Mouse (Mus musculus) forebrain, embryonic 15.5 days (tissue): ENCODE data around the gene Gm10147. TPM values are rescaled to one million over a fixed set of nuclear protein-coding genes. Genes with fewer than 3 reads are reported as not detected.
"Not testable (repeated sequence)": the region's sequence is repeated elsewhere in the genome, so short reads cannot be mapped to it uniquely, and the experiment has no call there.

Experiments used
- ATAC-seq: fragments of 200-750 bp; cut with Nextera tagmentation; replicated peaks from 2 replicates; pipeline ENCODE4 v1.8.0; 2017; ENCODE audit warnings: mild to moderate bottlenecking, moderate TSS enrichment, moderate library complexity
- H3K27ac ChIP-seq: fragments of 300-500 bp; sonication (generic); replicated peaks from 2 replicates; pipeline ENCODE4 v1.5.1; 2015; ENCODE audit warnings: mild to moderate bottlenecking, inconsistent platforms
- H3K27me3 ChIP-seq: fragments of 300-500 bp; sonication (generic); 2 replicates; pipeline ENCODE4 v1.6.1; 2015; ENCODE audit warnings: inconsistent platforms
- H3K36me3 ChIP-seq: fragments of 300-500 bp; sonication (generic); 2 replicates; pipeline ENCODE4 v1.6.1; 2015; ENCODE audit warnings: mild to moderate bottlenecking, inconsistent platforms
- H3K4me1 ChIP-seq: fragments of 300-500 bp; sonication (generic); 2 replicates; pipeline ENCODE4 v1.6.1; 2015; ENCODE audit warnings: inconsistent platforms
- H3K4me2 ChIP-seq: fragments of 300-500 bp; sonication (generic); replicated peaks from 2 replicates; pipeline ENCODE4 v1.6.1; 2015; ENCODE audit warnings: mild to moderate bottlenecking, inconsistent platforms
- H3K4me3 ChIP-seq: fragments of 300-500 bp; sonication (generic); 2 replicates; pipeline ENCODE4 v1.5.1; 2015; ENCODE audit warnings: mild to moderate bottlenecking, inconsistent platforms
- H3K9ac ChIP-seq: fragments of 300-500 bp; sonication (generic); replicated peaks from 2 replicates; pipeline ENCODE4 v1.6.1; 2015; ENCODE audit warnings: mild to moderate bottlenecking, inconsistent platforms
- H3K9me3 ChIP-seq: fragments of 300-500 bp; sonication (generic); 2 replicates; pipeline ENCODE4 v1.6.1; 2016; ENCODE audit warnings: inconsistent platforms
- WGBS: fragments of 180-500 bp; shearing (Covaris S2); methylation state at CpG from one replicate; pipeline ENCODE4 v1.1.7; 2015; ENCODE audit warnings: mixed read lengths; 5-methylcytosine and 5-hydroxymethylcytosine counted together
- microRNA-seq: library from miRNA; unstranded; fragments of <30 nt; microRNA quantifications from one replicate; pipeline ENCODE4, GENCODE M21; 2016
- polyA plus RNA-seq: library from polyadenylated mRNA; unstranded; fragments of >200 nt; fragmentation: Nextera tagmentation; extraction: Ambion mirVana; gene quantifications from 2 replicates; pipeline ENCODE4 v1.2.1, GENCODE M21; 2015

The Gm10147 gene
- not detected in 2 replicates for polyA plus RNA-seq

- H3K27ac ChIP-seq, ATAC-seq, H3K36me3 ChIP-seq, H3K4me1 ChIP-seq, H3K9ac ChIP-seq, H3K4me3 ChIP-seq, H3K9me3 ChIP-seq, H3K4me2 ChIP-seq, H3K27me3 ChIP-seq: not testable (repeated sequence)
- no CpG with 5 or more reads among the region's 7 CpGs for WGBS
These were observed at the start of gene Gm10147 for GRCm38 (mm10) chrX:28607742-28608141. Gene Gm10147 (minus strand): TSS chrX:28607842.

Small RNA genes lying within 50 kb of the gene (microRNA-seq; reads per million reads assigned to microRNA genes)
- gene Gm44499 = not detected
